Mouse (Mus musculus): Measurements from ENCODE around the gene Zfp503.

- TF ChIP-seq CTCF (IDR thresholded peaks at IDR 0.05; ENCODE audit: insufficient read depth, low read depth, low read length), result no peak
- TF ChIP-seq POLR2A (IDR thresholded peaks at IDR 0.05; ENCODE audit: insufficient read depth, low read depth, low read length), result no peak
Observed at GRCm38 (mm10) chr14:21967375-21968010, 21.9 kb downstream of the Zfp503 start.

Data from olfactory bulb, adult 2 months (tissue).